Mouse (Mus musculus) bone marrow, adult 2 months (tissue): ENCODE measurements around the gene Rps27l. TPM values are rescaled to one million over a fixed set of nuclear protein-coding genes. Genes with fewer than 3 reads are reported as not detected.

Source experiments
- H3K27ac ChIP-seq: fragments of 200-500 bp; 2 replicates; pipeline ENCODE4 v1.5.1; 2012; ENCODE audit warnings: low read depth, mild to moderate bottlenecking, control low read depth, inconsistent platforms, low read length; ENCODE audit not compliant: control insufficient read depth, poor library complexity, insufficient read depth
- H3K4me1 ChIP-seq: fragments of 200-500 bp; 2 replicates; pipeline ENCODE4 v1.6.1; 2011; ENCODE audit warnings: low read length; ENCODE audit not compliant: control insufficient read depth, insufficient read depth
- H3K4me3 ChIP-seq: fragments of 200-500 bp; replicated peaks from 2 replicates; pipeline ENCODE3; 2011; ENCODE audit warnings: mild to moderate bottlenecking, low read depth, low read length, control low read depth; ENCODE audit not compliant: control insufficient read depth
- CTCF ChIP-seq: fragments of 200-500 bp; IDR thresholded peaks from 2 replicates; pipeline ENCODE4 v1.5.1; 2011; ENCODE audit warnings: low read length, control low read depth; ENCODE audit not compliant: control insufficient read depth, insufficient read depth
- POLR2A ChIP-seq: fragments of 200-500 bp; IDR thresholded peaks from 2 replicates; pipeline ENCODE4 v1.6.1; 2011; ENCODE audit warnings: low read depth, mild to moderate bottlenecking, control low read depth, low read length, borderline replicate concordance; ENCODE audit not compliant: control insufficient read depth
- WGBS: fragments of 180-500 bp; shearing (Covaris S2); methylation state at CpG from one replicate; pipeline ENCODE4 v1.1.7; 2018; 5-methylcytosine and 5-hydroxymethylcytosine counted together
- polyA plus RNA-seq: library from polyadenylated mRNA; stranded (reverse); fragments of >200 nt; gene quantifications from 2 replicates; pipeline ENCODE4 v1.2.4, GENCODE M21; 2011; ENCODE audit warnings: low replicate concordance; ENCODE audit not compliant: missing spikeins, insufficient read depth, insufficient read length

Gene Rps27l
- 99.8 and 183 TPM in 2 replicates for polyA plus RNA-seq

DNA sequence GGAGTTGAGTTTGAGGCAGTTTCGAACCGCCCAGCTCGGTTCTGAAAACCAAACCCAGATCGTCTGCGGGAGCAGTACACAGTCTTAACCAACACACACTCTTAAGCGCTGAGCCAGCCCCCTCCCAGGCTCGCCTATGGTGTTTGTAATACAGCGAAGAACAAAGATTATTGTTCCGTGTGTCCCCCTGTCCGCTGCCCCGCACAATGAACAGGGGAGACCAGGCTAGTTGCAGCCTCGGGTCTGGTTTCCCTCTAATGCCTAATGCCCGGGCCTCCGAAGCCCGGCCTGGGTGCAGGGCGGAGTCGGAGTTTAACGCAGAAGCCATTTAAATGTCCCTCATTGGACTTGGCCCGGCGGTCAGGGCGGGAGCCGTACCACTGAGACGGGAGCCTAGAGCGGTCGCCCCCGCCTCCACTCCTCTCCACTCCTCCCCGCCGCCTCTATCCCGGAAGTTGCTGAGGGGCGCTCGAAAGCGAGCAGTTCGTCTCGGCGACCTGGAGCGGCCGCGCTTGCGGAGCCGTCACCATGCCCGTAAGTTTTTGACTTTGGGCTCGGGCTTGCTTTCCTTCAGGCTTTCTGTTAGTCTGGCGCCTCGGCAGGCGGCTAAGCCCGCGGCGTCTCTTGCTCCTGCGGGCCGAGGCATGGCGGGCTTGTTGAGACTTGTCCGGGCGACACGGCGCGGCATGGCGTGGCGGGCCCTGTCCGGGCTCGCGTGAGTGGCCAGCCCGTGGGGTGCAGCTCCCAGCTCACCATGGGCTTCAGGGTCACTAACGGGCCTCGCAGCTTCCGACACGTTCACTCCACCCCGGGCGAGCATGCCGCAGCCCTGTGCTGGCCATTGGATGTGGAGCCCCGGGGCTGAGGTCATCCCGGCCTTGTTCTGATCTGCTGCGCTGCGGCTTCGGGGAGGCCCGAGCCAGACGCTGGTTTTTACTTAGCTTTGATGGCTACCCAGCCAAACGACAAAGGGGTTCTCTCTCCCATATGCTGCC, at the start of gene Rps27l:
TSS of gene Rps27l (plus strand) at position 440 of the 995 bp plus-strand sequence.
- H3K4me1 ChIP-seq = no peaks in the 10 kb centered on the region; the same call in 1 of the 2 replicates
- H3K27ac ChIP-seq = peak within 1 kb of the TSS; percentile 84
- peak; percentile 94 for TF ChIP-seq POLR2A
- TF ChIP-seq CTCF = no peak
- H3K4me3 ChIP-seq = peak within 1 kb of the TSS; percentile 88
- WGBS = under 1% methylated on average over 77 of the region's 77 CpGs

DNA sequence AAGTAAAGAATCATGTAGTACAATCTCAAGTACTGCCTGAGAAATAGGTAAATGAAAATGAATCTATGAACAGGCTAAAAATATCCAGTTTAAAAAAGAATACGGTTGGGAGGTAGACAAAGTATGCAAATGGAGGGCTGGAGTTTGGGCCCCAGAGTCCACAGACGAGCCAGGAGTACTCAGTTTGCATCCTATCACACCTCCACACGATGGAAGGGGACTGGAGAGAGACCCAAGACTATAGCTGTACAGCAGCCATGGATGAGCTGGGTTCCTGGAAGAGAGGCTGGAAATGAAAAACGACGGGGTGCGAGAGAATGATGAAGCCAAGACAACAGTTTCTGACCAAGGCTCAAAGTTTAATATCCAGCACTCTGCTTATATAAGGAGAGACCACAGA, 48.9 kb upstream of the Rps27l start:
- H3K4me3 ChIP-seq = no peak overlapping the region
- TF ChIP-seq CTCF = no peak
- TF ChIP-seq POLR2A = no peak
- no peak overlapping the region for H3K27ac ChIP-seq
- WGBS = 88% methylated on average over 6 of the region's 6 CpGs
- H3K4me1 ChIP-seq = peaks cover 8% of the 10 kb centered on the region

- WGBS = 25% methylated on average over 6 of the region's 6 CpGs
- no peak overlapping the region for H3K4me3 ChIP-seq
- TF ChIP-seq CTCF (no peak), POLR2A (no peak)
- H3K4me1 ChIP-seq = peaks cover 8% of the 10 kb centered on the region
- 0 out of 2 replicates have a peak overlapping the region, but pooled peaks have one; percentile 7 for H3K27ac ChIP-seq
Measured at GRCm38 (mm10) chr9:66897851-66898250, 48.0 kb upstream of the Rps27l start.

DNA sequence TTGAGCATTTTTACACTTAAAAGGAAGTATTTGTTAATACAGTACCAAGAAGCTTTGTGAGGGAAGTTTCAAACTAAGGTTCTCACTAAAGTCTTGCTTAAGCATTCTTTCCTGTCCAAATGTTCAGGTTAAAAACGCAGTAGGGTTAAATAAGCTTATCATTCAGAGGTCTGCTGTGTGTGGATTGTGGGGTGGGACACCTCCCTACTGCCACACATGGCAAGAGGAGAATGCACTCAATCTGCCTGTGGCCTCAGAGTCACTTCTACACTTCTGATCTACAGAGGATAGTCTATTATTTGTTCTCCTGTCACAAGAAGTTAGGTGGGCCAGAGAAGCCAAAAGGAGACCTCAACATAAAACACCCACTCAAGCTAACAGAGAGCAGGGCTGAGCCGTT, 46.8 kb upstream of the Rps27l start:
- WGBS = 14% methylated on average over 2 of the region's 2 CpGs
- H3K4me1 ChIP-seq = peaks cover 8% of the 10 kb centered on the region
- no peak overlapping the region for H3K4me3 ChIP-seq
- TF ChIP-seq CTCF = no peak
- no peak for TF ChIP-seq POLR2A
- H3K27ac ChIP-seq = peak overlapping the region; percentile 65; the same call in 1 of the 2 replicates

- no peak overlapping the region for H3K4me3 ChIP-seq
- WGBS = 82% methylated on average over 4 of the region's 4 CpGs
- H3K4me1 ChIP-seq = peaks cover 8% of the 10 kb centered on the region
- TF ChIP-seq CTCF = no peak
- no peak for TF ChIP-seq POLR2A
- H3K27ac ChIP-seq = peak overlapping the region; percentile 65; the same call in 1 of the 2 replicates
Measured at GRCm38 (mm10) chr9:66899526-66899925, 46.4 kb upstream of the Rps27l start.

DNA sequence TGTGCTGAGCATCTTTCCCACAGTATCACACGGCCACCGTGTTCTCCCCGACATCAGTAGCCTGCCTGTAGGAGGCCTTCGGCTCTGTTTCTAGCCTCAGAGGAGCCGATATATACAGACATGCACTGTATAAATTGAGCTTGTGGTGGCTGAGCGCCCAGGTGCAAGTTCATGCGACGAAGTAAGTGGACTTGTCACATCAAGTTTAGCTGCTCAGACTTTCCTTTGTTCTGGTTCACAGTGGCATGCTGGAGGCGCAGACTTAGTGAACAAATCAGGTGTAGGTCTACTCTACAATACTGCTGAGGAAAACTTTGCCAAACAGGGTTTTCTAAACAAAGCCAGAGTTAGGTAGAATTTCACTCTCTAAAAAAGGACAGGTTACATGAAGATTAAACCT, 39.9 kb upstream of the Rps27l start:
- no peak overlapping the region for H3K27ac ChIP-seq
- peaks cover 1% of the 10 kb centered on the region; the same call in 1 of the 2 replicates for H3K4me1 ChIP-seq
- no peak overlapping the region for H3K4me3 ChIP-seq
- no peak for TF ChIP-seq POLR2A
- TF ChIP-seq CTCF = no peak
- WGBS = 75% methylated on average over 9 of the region's 9 CpGs

DNA sequence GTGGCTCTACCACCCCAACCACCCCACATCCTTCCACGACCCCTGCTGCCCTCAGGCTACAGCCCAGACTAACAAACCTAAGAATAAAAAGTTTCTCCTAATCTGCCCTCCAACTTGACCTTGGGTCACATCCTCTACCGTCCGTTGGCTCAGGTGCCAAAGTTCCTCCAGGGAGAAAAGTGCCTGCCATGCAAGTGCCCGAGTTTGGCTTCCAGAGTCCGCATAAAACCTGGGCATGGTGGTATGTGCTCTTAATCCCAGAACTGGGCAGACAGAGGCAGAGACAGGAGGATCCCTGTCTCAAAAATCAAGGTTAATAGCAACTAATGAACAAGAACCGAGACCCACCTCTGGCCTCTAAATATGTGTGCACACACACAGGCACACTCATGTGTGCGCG, 38.8 kb upstream of the Rps27l start:
- Histone ChIP-seq H3K4me1 (peaks cover 3% of the 10 kb centered on the region; the same call in 1 of the 2 replicates), H3K4me3 (no peak overlapping the region), H3K27ac (no peak overlapping the region)
- TF ChIP-seq CTCF (no peak), POLR2A (no peak)
- WGBS = 73% methylated on average over 8 of the region's 8 CpGs

DNA sequence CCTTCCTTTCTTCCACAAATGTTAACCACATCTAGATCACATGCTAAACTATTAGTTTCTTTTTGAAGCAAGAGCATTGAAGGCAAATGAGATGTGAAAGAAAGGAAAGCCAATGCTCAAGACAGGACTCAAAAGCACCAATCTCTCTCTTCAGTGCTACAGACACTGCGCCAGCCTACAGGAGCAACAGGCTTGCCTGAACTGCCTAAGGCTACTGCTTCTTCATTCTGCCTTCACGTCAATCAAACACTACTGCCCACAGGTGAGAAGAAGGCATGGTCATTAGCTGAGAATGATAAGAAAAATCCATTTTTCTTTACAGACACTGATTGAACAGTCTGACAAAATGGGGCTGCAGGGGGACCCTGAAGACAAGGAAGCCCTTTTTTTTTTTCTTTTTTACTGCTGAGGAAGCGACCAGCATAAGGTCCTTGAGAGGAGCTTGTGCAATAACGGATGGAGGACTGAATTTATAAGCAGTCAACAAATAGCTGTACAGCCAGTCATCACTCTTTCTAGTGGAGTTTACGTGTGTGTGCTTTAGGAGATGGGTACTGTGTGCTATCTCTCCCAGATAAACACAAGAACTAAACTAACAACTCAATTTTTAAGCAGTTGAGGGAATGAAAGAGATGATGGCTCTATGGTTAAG, 38.0 kb upstream of the Rps27l start:
- Histone ChIP-seq H3K27ac (no peak overlapping the region; the same call in 1 of the 2 replicates), H3K4me3 (no peak overlapping the region), H3K4me1 (peaks cover 3% of the 10 kb centered on the region; the same call in 1 of the 2 replicates)
- TF ChIP-seq CTCF (no peak), POLR2A (no peak)
- WGBS = 34% methylated on average over 5 of the region's 5 CpGs
